Mouse (Mus musculus): ENCODE data around the gene Nip7. TPM values are rescaled to one million over a fixed set of nuclear protein-coding genes. Genes with fewer than 3 reads are reported as not detected.
"Not testable (repeated sequence)": the region's sequence is repeated elsewhere in the genome, so short reads cannot be mapped to it uniquely, and the experiment has no call there.

Nip7 gene
- total RNA-seq (2021): 10 to 100 TPM; 44.9 to 47.9 TPM

DNA sequence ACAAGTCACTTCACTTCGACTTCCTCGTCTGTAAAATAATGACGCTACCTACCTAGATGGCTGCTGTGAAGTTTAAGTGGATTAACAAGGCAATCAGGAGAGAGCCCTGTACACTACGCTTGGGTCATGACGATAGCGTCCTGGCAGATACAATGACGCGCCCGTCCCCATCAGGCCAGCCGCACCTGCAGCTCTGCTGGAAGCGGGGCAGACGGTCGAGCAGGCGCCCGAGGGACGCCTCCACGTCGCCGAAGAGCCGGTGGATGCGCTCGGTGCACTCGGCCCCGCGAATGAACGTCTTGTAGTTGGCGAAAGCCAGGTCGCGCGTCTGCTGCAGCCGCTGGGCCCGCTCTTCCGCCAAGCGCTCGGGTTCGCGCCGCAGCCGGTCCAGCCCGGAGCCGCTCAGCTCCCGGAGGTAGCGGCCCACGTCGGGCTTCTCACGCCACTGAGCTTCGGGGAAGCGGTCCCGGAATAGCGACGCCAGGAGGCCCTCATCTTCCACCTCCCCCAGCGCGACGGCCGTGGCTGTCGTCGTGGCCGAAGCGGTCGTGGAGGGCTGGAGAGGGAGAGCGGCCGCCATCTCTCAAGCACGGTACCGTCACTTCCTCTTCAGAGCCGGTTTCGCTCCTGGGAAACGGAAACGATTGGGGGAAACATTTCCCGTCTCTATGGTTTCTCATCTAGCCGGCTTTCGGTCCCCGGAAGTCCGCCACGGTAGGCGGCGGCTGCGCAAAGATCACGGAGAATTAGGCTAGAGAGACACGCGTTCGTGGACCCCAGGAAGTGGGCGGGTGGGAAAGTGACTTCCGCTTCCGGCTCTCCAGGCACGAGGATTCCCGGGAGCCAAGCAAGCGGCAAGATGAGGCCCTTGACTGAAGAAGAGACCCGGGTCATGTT, at the start of gene Nip7, which contains the start of gene Cog8:
TSS of gene Nip7 (plus strand) at position 802 of the 897 bp plus-strand sequence.
TSS of gene Cog8 (minus strand) at position 614 of the 897 bp plus-strand sequence.
- DNase-seq: peak; percentile 97

- DNase-seq: no peak
These were observed 48.9 kb upstream of the Nip7 start for GRCm38 (mm10) chr8:107007795-107008194.

GRCm38 (mm10) chr8:107012666-107013065, 44.0 kb upstream of the Nip7 start:
- no peak for DNase-seq

GRCm38 (mm10) chr8:107014915-107015314, 41.8 kb upstream of the Nip7 start:
- DNase-seq: no peak

- DNase-seq: no peak
These were observed 33.2 kb upstream of the Nip7 start for GRCm38 (mm10) chr8:107023479-107023878.

DNA sequence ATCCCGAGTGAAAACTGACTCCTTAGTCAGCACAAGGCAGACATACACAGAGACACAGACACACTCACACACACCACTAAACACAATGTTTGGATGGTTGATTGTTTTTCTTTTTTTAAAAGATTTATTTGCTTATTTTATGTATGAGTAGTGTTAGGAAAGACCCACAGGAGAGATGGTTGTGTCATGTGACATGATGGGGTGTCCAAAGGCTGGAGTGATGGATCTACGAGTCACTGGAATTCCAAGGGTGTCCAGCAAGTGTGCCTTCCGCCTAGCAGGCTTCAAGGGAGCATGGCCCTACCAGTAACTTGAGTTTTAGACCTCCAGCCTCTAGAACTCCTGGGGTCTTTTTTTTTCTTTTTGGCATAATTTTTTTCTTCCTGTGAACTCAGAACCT, 27.4 kb upstream of the Nip7 start:
- no peak for DNase-seq

- DNase-seq: no peak
These were observed 26.6 kb upstream of the Nip7 start for GRCm38 (mm10) chr8:107030058-107030457.

GRCm38 (mm10) chr8:107030650-107031576, 25.8 kb upstream of the Nip7 start, which contains the start of gene Vps4a:
TSS of gene Vps4a (plus strand) at chr8:107031222.
- peak; percentile 95 for DNase-seq

DNA sequence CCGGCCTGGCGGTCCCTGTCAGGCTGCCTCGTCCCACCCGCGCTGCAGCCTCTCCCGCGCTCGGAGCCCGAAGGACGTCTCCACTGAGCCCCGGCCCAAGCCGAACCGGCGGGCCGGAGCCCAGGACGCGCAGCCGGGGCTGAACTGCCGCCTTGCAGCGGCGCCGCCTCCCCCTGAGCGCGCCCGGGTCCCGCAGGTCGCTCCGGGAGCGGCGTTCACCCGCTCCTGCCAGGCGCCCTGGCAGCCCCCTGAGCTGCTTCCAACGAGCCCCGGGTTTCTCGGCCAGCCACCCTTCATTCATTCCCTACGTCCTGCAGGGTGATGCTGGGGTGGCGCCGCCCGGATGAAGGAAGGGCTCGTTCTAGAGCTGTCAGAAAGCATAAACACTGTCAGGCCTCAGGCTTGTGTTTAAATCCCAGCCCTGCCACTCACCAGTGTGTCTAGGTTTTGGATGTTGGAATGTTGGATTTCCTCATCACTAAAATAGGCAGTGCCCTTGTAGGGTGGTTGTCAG, 25.0 kb upstream of the Nip7 start:
- DNase-seq: no peak

DNA sequence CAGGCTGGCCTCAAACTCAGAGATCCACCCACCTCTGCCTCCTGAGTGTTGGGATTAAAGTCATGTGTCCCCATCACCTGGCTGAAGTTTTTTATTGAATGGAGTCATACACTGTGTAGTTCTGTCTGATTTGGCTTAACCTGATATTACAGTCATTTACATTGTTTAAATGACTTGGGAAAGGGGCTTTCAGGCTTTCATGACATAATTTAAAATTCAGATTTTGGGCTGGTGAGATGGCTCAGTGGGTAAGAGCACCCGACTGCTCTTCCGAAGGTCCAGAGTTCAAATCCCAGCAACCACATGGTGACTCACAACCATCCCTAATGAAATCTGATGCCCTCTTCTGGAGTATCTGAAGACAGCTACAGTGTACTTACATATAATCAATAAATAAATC, 23.1 kb upstream of the Nip7 start:
- DNase-seq: not testable (repeated sequence)

GRCm38 (mm10) chr8:107035641-107036040, 21.0 kb upstream of the Nip7 start:
- no peak for DNase-seq

GRCm38 (mm10) chr8:107036626-107037025, 20.1 kb upstream of the Nip7 start:
- no peak for DNase-seq

DNA sequence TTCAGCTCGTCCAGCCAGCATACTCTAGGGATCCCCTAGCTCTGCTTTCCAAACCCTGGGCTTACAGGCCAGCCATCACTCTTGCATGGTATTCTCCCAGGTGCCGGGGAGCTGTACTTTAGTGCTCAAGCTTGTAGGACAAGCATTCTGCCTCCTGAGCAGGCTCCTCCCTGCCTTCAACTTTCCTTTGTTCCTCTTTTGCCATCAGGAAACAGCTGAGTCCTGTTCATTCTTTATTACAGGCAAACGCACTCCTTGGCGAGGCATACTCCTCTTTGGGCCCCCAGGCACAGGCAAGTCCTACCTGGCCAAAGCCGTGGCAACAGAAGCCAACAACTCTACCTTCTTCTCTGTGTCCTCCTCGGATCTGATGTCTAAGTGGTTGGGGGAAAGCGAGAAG, 16.0 kb upstream of the Nip7 start:
- no peak for DNase-seq

DNA sequence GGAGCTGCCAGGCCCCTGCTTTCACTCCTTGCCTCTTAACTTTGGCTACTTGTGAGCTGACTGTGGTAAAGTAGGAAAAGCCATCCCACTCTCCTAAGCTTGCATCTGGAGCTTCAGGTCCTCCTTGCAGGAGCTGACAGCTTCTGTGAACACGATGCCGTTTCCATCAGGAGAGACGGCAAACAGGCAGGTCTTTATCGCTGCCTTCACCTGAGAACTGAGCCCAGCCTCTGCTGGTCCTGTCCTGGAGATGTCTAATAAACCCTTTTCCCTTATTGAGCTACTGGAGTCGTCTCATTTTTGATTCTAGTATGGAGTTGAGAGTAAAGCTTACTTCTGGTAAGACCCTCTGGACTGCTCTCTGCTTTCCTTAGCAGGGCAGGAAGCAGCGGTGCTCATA, 11.2 kb upstream of the Nip7 start:
- DNase-seq: no peak

- DNase-seq: no peak
These were observed 9.7 kb upstream of the Nip7 start for GRCm38 (mm10) chr8:107046976-107047375.

- DNase-seq: peak; percentile 85
These were observed 8.4 kb upstream of the Nip7 start, which contains the start of gene Pdf for GRCm38 (mm10) chr8:107048061-107048941. TSS of gene Pdf (minus strand) at chr8:107048614.

DNA sequence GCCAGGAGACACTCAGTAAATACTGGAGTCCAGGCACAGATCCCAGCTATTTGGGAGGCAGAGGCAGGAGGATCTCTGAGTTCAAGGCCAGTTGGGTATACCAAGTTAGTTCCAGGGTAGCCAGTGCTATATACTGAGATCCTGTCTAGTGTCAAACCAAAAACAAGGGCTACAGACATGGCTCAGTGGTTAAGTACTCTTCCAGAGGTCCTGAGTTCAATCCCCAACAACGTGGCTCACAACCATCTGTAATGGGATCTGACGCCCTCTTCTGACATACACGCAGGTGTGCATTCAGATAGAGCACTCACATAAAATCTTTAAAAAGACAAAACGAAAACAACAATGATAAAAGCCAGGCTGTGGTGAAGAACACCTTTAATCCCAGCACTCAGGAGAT, 7.2 kb upstream of the Nip7 start:
- DNase-seq: no peak

GRCm38 (mm10) chr8:107052046-107052445, 4.6 kb upstream of the Nip7 start:
- DNase-seq: no peak

- DNase-seq: no peak
These were observed 294 bp downstream of the Nip7 start for GRCm38 (mm10) chr8:107056973-107057369.

GRCm38 (mm10) chr8:107062613-107063012, 5.9 kb downstream of the Nip7 start:
- DNase-seq: no peak
